8 mouse cellular contexts compared by ENCODE assay signal in genomic region chr7:30193581-30194100, GRCm38 (mm10). TPM values are rescaled to one million over a fixed set of nuclear protein-coding genes. Genes with fewer than 3 reads are reported as not detected.
DNase-seq lines count a peak whose midpoint lies in the region; ATAC-seq lines count a peak whose summit lies in the region.

No protein-coding gene starts in this region.

- H3K4me3 ChIP-seq in limb, embryonic 10.5 days = peak overlapping the region; percentile 88
- H3K4me3 ChIP-seq in midbrain, embryonic 10.5 days = peak overlapping the region; percentile 83

- peak; percentile 89 to 92 for DNase-seq in cerebellum, postnatal 25 days
- peak; percentile 78 for DNase-seq in gastrocnemius, postnatal 14 days
- peak; percentile 88 for DNase-seq in limb, embryonic 10.5 days (ENCODE audit: low spot score)
- DNase-seq in midbrain, embryonic 10.5 days (ENCODE audit: low spot score) = peak; percentile 81
- DNase-seq in right cerebral cortex, postnatal 36 days (ENCODE audit: low spot score in 2 of 2) = peak; percentile 53
- DNase-seq in yolk sac, embryonic 10.5 days (ENCODE audit: low spot score) = peak; percentile 89

- intact Hi-C loops in gastrocnemius, postnatal 14 days (cut with DNase I; ENCODE audit: low total_unique reads) = no loop called here

- H3K9me3 ChIP-seq in limb, embryonic 10.5 days (replicated peaks) = no peaks in the 10 kb centered on the region
- H3K9me3 ChIP-seq in midbrain, embryonic 10.5 days (replicated peaks) = no peaks in the 10 kb centered on the region

- peaks cover 39% of the 10 kb centered on the region for H3K36me3 ChIP-seq in limb, embryonic 10.5 days
- H3K36me3 ChIP-seq in midbrain, embryonic 10.5 days = peaks cover 35% of the 10 kb centered on the region

- peaks cover 32% of the 10 kb centered on the region for H3K4me1 ChIP-seq in limb, embryonic 10.5 days
- peaks cover 28% of the 10 kb centered on the region for H3K4me1 ChIP-seq in midbrain, embryonic 10.5 days

- H3K27me3 ChIP-seq in limb, embryonic 10.5 days (ENCODE audit: low read depth, poor library complexity, severe bottlenecking) = no peaks in the 10 kb centered on the region
- H3K27me3 ChIP-seq in midbrain, embryonic 10.5 days (ENCODE audit: low read depth, poor library complexity, severe bottlenecking) = no peaks in the 10 kb centered on the region

- ATAC-seq in activated CD4-positive, CD25-positive, alpha-beta regulatory T cell, adult 4 months = peak; percentile 48
- peak; percentile 55 for ATAC-seq in inflammation-experienced regulatory T-cells, adult 6 months

- H3K27ac ChIP-seq in limb, embryonic 10.5 days = peak overlapping the region; percentile 88
- peak overlapping the region; percentile 86 for H3K27ac ChIP-seq in midbrain, embryonic 10.5 days (replicated peaks)

- WGBS in limb, embryonic 10.5 days = under 1% methylated on average over 26 of the region's 26 CpGs
- WGBS in midbrain, embryonic 10.5 days = under 1% methylated on average over 26 of the region's 26 CpGs

RNA-seq across cellular contexts. Expression of gene Capns1, which starts 5.0 kb away (rescaled TPM):
- polyA plus RNA-seq in activated CD4-positive, CD25-positive, alpha-beta regulatory T cell, adult 4 months (2017; shearing (Covaris generic)) = 10 to 100 TPM; 72.6 to 76.3 TPM
- 100 to 1,000 TPM; 275 to 320 TPM for total RNA-seq in gastrocnemius, postnatal 14 days (2021)
- polyA plus RNA-seq in inflammation-experienced regulatory T-cells, adult 6 months (2017; shearing (Covaris generic)) = 10 to 100 TPM; 66.6 to 74.8 (median 71.1) TPM
- 57.6 and 66.5 TPM in 2 replicates for polyA plus RNA-seq in limb, embryonic 10.5 days (2016; fragmentation: Nextera tagmentation; extraction: Ambion mirVana)
- polyA plus RNA-seq in midbrain, embryonic 10.5 days (2016; fragmentation: Nextera tagmentation; extraction: Ambion mirVana) = 52.1 and 55.5 TPM in 2 replicates

RNA-seq across cellular contexts. Expression of gene Cox7a1, which starts 9.7 kb away (rescaled TPM):
- 1 to 10 TPM in 1 of 2 experiments, not detected in 1; 4.6 TPM for polyA plus RNA-seq in activated CD4-positive, CD25-positive, alpha-beta regulatory T cell, adult 4 months (2017; shearing (Covaris generic))
- 100 to 1,000 TPM; 827 to 966 TPM for total RNA-seq in gastrocnemius, postnatal 14 days (2021)
- 1 to 10 TPM; 2.3 to 3.5 (median 3.3) TPM for polyA plus RNA-seq in inflammation-experienced regulatory T-cells, adult 6 months (2017; shearing (Covaris generic))
- polyA plus RNA-seq in limb, embryonic 10.5 days (2016; fragmentation: Nextera tagmentation; extraction: Ambion mirVana) = 1.4 and 1.8 TPM in 2 replicates
- polyA plus RNA-seq in midbrain, embryonic 10.5 days (2016; fragmentation: Nextera tagmentation; extraction: Ambion mirVana) = 4.1 and 7.2 TPM in 2 replicates

RNA-seq across cellular contexts. Expression of gene Zfp146, which starts 24.1 kb away (rescaled TPM):
- polyA plus RNA-seq in activated CD4-positive, CD25-positive, alpha-beta regulatory T cell, adult 4 months (2017; shearing (Covaris generic)) = 10 to 100 TPM; 11.4 to 18.0 TPM
- 10 to 100 TPM; 23.5 to 27.0 TPM for total RNA-seq in gastrocnemius, postnatal 14 days (2021)
- polyA plus RNA-seq in inflammation-experienced regulatory T-cells, adult 6 months (2017; shearing (Covaris generic)) = 10 to 100 TPM; 12.9 to 20.8 (median 13.5) TPM
- polyA plus RNA-seq in limb, embryonic 10.5 days (2016; fragmentation: Nextera tagmentation; extraction: Ambion mirVana) = 14.8 and 19.6 TPM in 2 replicates
- 17.0 and 21.2 TPM in 2 replicates for polyA plus RNA-seq in midbrain, embryonic 10.5 days (2016; fragmentation: Nextera tagmentation; extraction: Ambion mirVana)

RNA-seq across cellular contexts. Expression of gene Polr2i, which starts 38.1 kb away (rescaled TPM):
- 10 to 100 TPM; 43.3 to 55.7 TPM for polyA plus RNA-seq in activated CD4-positive, CD25-positive, alpha-beta regulatory T cell, adult 4 months (2017; shearing (Covaris generic))
- total RNA-seq in gastrocnemius, postnatal 14 days (2021) = 10 to 100 TPM; 56.0 to 61.2 TPM
- 10 to 100 TPM; 51.0 to 54.5 (median 54.2) TPM for polyA plus RNA-seq in inflammation-experienced regulatory T-cells, adult 6 months (2017; shearing (Covaris generic))
- 170 and 175 TPM in 2 replicates for polyA plus RNA-seq in limb, embryonic 10.5 days (2016; fragmentation: Nextera tagmentation; extraction: Ambion mirVana)
- polyA plus RNA-seq in midbrain, embryonic 10.5 days (2016; fragmentation: Nextera tagmentation; extraction: Ambion mirVana) = 155 and 162 TPM in 2 replicates

RNA-seq across cellular contexts. Expression of gene Tbcb, which starts 38.4 kb away (rescaled TPM):
- polyA plus RNA-seq in activated CD4-positive, CD25-positive, alpha-beta regulatory T cell, adult 4 months (2017; shearing (Covaris generic)) = 100 to 1,000 TPM; 124 to 138 TPM
- total RNA-seq in gastrocnemius, postnatal 14 days (2021) = 10 to 100 TPM; 26.8 to 37.2 TPM
- 100 to 1,000 TPM in 2 of 3 experiments, 10 to 100 TPM in 1; 95.8 to 156 (median 120) TPM for polyA plus RNA-seq in inflammation-experienced regulatory T-cells, adult 6 months (2017; shearing (Covaris generic))
- 261 and 262 TPM in 2 replicates for polyA plus RNA-seq in limb, embryonic 10.5 days (2016; fragmentation: Nextera tagmentation; extraction: Ambion mirVana)
- polyA plus RNA-seq in midbrain, embryonic 10.5 days (2016; fragmentation: Nextera tagmentation; extraction: Ambion mirVana) = 274 and 283 TPM in 2 replicates

Comparison
In these comparisons a context has a peak if more than half of its experiments do, and no peak if none do; other contexts are left out.
1. Peak in every context shown above with its lines: DNase-seq, ATAC-seq, H3K4me3 ChIP-seq and H3K27ac ChIP-seq.